Mouse (Mus musculus): Measurements from ENCODE around the gene E2f8.

The E2f8 gene

DNA sequence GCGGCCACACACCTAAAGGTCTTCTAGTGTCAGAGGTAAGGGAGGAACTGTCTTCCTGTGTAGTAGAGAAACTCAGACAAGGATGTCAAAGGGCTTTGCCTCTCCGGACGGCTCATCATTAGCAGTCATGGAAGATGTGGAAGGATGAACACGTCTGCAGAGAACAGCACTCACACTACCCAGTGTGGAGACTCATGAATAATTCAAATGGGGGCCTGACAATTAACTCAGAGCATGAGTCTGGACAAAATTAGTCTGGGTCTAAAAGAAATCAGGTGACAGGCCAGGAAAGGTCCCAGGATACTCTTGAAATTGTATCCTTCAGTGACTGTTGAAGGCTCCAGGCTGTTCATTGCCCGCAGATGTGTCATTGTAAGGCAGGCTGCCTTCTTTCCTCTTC lies 9.6 kb upstream of the E2f8 start:
- no peak for DNase-seq (ENCODE audit: low spot score)

DNA sequence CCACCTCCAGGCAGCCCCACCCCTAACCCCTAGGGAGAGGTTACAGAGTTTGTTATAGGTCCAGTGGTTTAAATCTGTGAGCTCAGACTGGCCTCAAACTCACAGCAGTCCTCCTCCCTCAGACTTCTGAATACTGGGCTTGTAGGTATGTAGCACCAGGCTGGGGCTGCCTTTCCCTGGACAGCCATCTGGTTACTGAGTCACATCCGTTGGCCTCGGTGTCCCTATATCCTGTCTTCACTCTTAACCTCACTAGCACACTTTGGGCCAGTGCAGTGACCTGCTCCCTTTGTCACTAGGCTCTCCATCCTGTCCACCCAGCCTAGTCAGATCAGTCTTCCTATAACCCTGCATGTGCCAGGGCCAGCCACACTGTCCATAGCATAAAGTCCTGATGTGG lies 7.4 kb upstream of the E2f8 start:
- DNase-seq (ENCODE audit: low spot score): no peak

DNA sequence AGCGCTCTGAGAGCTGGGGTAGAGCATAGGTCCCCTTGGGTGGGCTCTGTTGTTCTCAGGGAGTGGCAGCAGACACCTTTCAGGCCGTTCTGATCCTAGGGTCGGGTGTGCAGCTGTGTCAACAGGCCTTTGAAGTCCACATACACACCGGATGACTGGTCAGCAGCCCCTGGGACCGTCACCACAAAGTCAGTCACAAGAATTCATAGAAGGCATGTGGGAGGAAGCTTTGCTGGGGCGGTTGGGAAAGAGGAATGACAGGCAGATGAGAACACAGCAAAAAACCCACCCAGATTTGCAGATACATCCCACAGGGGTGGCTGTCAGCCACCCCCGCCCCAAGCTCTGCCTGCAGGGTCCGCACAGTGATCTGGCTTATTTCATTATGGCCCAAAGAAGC lies 6.6 kb upstream of the E2f8 start:
- DNase-seq (ENCODE audit: low spot score): no peak

GRCm38 (mm10) chr7:48884266-48884611 lies 2.8 kb upstream of the E2f8 start:
- DNase-seq (ENCODE audit: low spot score): no peak

- no peak for DNase-seq (ENCODE audit: low spot score)
Measured at GRCm38 (mm10) chr7:48883525-48884265, 2.3 kb upstream of the E2f8 start.

DNA sequence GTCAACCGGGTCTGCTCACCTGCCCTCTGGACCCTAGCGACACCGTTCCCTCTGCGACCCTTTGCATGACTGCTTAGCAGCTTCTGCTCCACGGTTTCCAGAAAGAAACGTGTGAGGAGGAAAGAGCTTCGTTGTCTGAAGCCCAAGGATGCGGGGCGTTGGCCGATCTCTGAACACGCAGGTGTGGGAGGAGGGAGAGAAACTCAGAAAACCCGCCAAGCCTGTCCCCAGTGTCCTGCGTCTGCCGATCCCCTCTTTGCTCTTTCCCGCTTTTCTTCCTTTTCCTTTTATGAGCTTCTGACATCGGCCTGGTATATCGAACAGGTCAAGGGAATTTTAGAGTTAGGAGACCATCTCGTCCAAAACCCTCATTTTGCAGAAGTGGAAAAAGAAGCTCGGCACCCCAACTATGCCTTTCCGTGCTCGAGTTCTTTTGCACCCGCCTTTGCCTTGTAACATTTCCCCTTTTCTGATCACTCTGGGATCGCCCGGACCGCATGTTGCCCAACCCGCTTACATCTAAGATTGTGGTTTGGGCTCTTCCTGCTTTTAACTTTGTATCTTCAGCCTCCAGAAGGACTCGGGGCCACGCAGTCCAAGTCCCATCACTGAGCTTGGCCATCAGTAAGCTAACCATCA lies 694 bp upstream of the E2f8 start:
- peak; percentile 46 for DNase-seq (ENCODE audit: low spot score)

- DNase-seq (ENCODE audit: low spot score): peak; percentile 97
Measured at GRCm38 (mm10) chr7:48880591-48881481, 560 bp downstream of the E2f8 start.

GRCm38 (mm10) chr7:48879574-48879973 lies 1.8 kb downstream of the E2f8 start:
- no peak for DNase-seq (ENCODE audit: low spot score)

DNA sequence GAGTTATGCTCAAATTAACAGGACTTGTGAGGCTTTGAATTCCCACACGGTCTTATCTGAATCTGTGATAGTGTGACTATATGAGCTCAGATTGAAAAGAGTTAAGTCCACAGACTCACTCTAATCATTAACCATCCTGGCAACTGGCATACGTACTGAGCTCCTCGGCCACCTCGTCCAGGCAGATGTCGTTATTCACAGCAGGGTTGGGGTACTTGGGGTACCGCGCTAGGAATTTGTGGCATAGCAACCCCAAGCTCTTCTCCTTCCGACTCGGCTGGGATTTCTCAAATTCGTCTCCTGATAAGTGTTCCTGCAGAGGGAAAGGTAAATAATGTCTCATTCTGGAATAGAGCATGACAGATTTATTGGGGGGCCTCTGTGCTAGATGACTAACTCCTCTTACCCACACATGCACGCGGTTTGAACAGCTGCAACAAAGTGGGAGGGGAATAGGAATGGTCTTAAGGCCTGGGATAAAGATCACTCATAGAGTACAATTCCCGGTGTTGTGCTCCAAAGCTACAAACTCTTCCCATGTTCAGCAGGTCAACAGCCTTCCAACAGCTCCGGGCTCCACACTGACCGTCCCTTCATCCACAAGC lies 3.5 kb downstream of the E2f8 start:
- DNase-seq (ENCODE audit: low spot score): no peak

DNA sequence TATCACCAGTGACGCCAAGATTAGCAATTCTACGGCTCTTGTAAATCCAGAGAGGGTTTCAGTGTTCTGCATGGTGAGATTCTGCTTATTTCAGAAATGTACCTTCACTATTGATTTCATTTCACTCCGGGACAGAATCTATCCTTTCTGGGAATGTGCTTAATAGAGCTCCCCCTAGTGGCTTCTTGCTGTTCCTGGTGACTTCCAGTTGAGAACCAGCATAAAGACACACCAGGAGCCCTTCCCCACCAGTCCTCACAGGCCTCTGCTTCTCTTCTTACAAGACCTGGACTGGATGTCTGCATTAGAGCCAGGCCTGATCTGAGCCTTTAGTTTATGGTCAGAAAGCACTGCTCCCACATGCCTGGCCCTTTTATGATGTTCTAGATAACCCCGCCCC lies 4.9 kb downstream of the E2f8 start:
- DNase-seq (ENCODE audit: low spot score): peak; percentile 71

- no peak for DNase-seq (ENCODE audit: low spot score)
Measured at GRCm38 (mm10) chr7:48875096-48875495, 6.3 kb downstream of the E2f8 start.

DNA sequence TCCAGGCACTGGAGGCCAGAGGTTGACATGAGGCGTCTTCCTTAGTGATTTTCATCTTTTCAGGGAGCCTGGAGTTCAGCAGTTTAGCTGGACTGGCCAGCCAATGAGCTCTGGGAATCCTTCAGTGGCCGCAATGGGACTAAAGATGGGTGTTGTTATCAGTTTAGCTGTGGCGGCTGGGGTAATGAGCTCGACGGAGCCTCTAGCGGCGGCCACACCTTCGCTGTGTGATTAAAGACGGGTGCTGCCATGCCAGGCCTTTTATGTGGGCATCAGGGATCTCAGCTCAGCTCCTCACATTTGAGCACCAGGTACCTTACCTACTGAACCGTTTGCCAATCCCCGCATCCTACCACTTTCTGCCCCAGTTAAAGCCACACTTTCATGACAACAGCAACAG lies 10.1 kb downstream of the E2f8 start:
- DNase-seq (ENCODE audit: low spot score): no peak

DNA sequence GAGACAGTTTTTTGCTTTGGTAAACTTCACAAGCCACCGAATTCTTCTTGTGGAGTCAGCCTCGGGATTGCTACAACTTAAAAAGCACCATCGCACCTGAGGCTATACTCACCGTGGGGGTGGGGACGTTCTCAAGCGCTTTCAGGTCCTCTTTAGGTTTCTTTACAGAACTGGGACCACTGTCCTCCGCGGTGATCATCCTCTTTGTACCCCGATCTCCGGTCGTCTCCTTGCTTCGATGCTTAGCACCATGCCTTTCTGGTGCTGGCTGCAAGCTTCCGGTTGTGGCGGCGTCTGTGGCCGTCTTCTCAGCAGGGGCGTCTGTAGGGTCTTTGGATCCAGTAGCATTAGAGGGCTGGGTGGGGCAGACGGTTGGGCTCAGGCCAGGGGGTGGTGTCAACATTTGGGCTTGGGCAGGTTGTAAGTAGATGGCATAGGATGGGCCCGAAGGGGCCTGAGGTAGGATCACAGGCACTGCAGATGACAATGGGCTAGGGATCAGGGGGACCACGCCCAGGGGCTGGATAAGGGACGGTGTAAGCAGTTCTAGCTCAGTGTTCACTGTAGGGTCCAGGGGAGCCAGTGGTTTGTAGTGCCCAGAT lies 10.7 kb downstream of the E2f8 start:
- DNase-seq (ENCODE audit: low spot score): no peak

DNA sequence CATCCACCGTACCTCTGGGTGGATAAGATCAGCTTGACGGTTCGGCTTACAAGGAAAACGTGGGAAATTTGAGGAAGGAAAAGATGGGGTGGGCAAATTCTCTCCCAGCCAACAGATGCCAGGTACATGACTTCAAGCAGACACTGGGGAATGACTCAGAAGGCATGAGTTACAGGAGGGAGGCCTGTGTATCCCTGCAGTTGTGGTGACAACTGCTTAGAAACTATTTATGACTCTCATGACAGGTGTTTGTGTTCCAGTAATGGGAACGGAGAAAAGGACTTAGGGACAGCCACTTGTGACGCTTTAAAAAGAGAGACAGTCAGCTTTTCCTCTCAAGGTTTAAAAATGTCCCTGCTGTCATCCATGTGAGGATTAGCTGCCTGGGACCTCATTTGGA lies 11.3 kb downstream of the E2f8 start:
- DNase-seq (ENCODE audit: low spot score): no peak

DNA sequence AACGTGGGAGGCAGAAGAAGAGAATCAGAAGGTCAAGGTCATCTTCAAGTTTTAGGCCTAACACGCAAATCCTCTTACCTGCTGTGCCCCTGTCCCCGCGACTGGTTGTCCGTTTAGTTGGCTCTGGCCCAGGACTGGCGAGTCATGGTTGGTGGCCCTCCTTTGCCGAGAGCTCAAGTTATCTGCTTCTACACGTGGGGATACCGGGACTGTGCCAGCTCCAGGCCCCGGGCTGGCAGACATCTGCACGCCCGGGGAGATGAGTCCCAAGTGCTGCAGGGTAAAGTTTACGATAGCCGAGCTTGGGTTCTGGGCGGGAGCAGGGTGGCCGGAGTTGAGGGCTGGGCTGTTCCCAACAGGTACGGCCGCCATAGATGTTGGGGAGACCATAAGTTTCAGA lies 13.8 kb downstream of the E2f8 start:
- DNase-seq (ENCODE audit: low spot score): no peak

- DNase-seq (ENCODE audit: low spot score): no peak
Measured at GRCm38 (mm10) chr7:48864671-48865458, 16.5 kb downstream of the E2f8 start.

GRCm38 (mm10) chr7:48864199-48864598 lies 17.2 kb downstream of the E2f8 start:
- no peak for DNase-seq (ENCODE audit: low spot score)

DNA sequence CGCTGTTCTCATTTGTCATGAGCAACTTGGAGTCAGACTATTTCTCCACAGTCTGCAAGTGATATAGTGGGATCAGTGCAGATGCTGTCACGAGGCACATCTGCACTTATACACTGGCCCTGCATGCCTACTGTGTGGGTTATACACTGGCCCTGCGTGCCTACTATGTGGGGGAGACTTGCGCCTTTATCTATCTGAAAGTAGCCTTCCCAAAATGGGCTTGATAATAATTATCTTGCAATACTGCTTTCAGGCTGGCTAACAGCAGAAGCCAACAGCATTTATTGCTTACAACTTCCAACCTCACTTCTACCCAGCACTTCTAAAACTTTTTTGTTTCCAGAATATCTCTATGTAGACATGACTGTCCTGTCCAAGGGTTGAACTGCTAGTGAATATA lies 19.6 kb downstream of the E2f8 start:
- DNase-seq (ENCODE audit: low spot score): no peak

- no peak for DNase-seq (ENCODE audit: low spot score)
Measured at GRCm38 (mm10) chr7:48860948-48861347, 20.4 kb downstream of the E2f8 start.

DNA sequence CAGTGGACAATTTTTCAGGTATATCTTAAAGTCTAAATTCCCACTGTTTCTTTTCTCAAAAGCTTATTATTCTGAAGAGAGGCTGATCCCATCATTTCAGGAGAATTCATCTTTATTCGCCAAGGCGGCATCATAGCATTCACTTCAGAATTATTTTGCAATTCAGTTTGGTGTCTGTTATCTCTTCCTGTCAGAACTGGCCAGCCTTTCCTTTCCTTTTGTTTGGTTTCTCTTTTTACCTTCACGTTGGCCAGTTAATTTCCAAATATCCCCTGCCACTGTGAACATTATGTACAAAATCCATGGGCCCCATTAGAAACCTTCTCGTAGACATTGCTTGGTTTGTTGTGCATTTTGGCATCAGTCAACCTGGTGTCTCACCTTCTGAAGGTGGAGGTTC lies 22.0 kb downstream of the E2f8 start:
- no peak for DNase-seq (ENCODE audit: low spot score)

DNA sequence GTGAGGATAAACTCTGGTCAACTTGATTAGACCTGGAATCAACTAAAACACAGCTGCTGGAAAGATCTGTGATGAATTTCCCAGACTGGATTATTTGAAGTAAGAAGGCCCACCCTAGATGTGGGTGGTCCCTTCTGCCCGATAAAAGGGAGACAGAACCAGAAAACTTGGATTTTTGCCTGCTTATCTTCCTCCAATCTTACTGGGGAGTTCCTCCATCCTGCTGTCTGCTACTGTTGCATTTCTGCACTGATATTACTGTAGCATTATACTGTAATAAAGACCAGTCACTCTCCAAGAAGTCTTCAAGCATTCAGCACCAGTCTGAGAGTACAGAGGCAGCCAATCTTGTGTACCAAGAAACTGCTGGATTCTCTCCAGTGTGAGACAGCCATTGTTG lies 23.1 kb downstream of the E2f8 start:
- DNase-seq (ENCODE audit: low spot score): no peak
